Mouse (Mus musculus) MEL (cell line): ENCODE results near the gene Vps26b.

ENCODE experiments used
- CTCF ChIP-seq, 3 experiments: IDR thresholded peaks in 2 of 3; conservative IDR thresholded peaks in 1 of 3; 2 replicates each; pipeline ENCODE4 v1.5.1; 2011 to 2012; ENCODE audit warnings: low read length in 3 of 3, low read depth in 2 of 3, mild to moderate bottlenecking in 2 of 3, improper control_type of control experiment in 1 of 3, inconsistent platforms in 1 of 3, mixed read lengths in 1 of 3, moderate library complexity in 1 of 3; ENCODE audit not compliant: control insufficient read depth in 1 of 3, insufficient read depth in 1 of 3, poor library complexity in 1 of 3, severe bottlenecking in 1 of 3
- ELF1 ChIP-seq: IDR thresholded peaks from 2 replicates; pipeline ENCODE4 v1.6.1; 2014; ENCODE audit warnings: low read depth, mild to moderate bottlenecking, inconsistent platforms, low read length, improper control_type of control experiment, moderate library complexity
- HCFC1 ChIP-seq: IDR thresholded peaks from 2 replicates; pipeline ENCODE4 v1.6.1; 2012; ENCODE audit warnings: low read depth, mild to moderate bottlenecking, inconsistent platforms, low read length, improper control_type of control experiment, moderate library complexity
- KAT2A ChIP-seq: conservative IDR thresholded peaks from 2 replicates; pipeline ENCODE4 v1.6.1; 2012; ENCODE audit warnings: low read depth, low read length, improper control_type of control experiment, inconsistent platforms
- MAZ ChIP-seq: IDR thresholded peaks from 2 replicates; pipeline ENCODE4 v1.6.1; 2012; ENCODE audit warnings: low read depth, mild to moderate bottlenecking, inconsistent platforms, low read length, improper control_type of control experiment
- MEF2A ChIP-seq: IDR thresholded peaks from 2 replicates; pipeline ENCODE4 v1.6.1; 2014; ENCODE audit warnings: low read depth, mild to moderate bottlenecking, inconsistent platforms, low read length, improper control_type of control experiment; ENCODE audit not compliant: poor library complexity, insufficient replicate concordance, severe bottlenecking; ENCODE audit errors: extremely low read depth
- POLR2A ChIP-seq, 2 experiments: IDR thresholded peaks; 2 replicates each; pipeline ENCODE4 v1.6.1; 2011 to 2012; ENCODE audit warnings: low read length in 2 of 2, mild to moderate bottlenecking in 2 of 2, control low read depth in 1 of 2, improper control_type of control experiment in 1 of 2, low read depth in 1 of 2, moderate library complexity in 1 of 2; ENCODE audit not compliant: control insufficient read depth in 1 of 2, insufficient read depth in 1 of 2, poor library complexity in 1 of 2
- POLR2AphosphoS2 ChIP-seq: IDR thresholded peaks from 2 replicates; pipeline ENCODE4 v1.6.1; 2011; ENCODE audit warnings: low read length, improper control_type of control experiment
- RCOR1 ChIP-seq: IDR thresholded peaks from 2 replicates; pipeline ENCODE4 v1.6.1; 2012; ENCODE audit warnings: low read depth, mild to moderate bottlenecking, inconsistent platforms, low read length, improper control_type of control experiment
- TAL1 ChIP-seq: IDR thresholded peaks from 2 replicates; pipeline ENCODE4 v1.6.1; 2012; ENCODE audit warnings: mild to moderate bottlenecking, inconsistent platforms, low read length, moderate library complexity, mixed read lengths
- TBP ChIP-seq: IDR thresholded peaks from 2 replicates; pipeline ENCODE4 v1.8.0; 2011; ENCODE audit warnings: low read depth, low read length, improper control_type of control experiment
- UBTF ChIP-seq: IDR thresholded peaks from 2 replicates; pipeline ENCODE4 v1.6.1; 2012; ENCODE audit warnings: low read depth, mild to moderate bottlenecking, inconsistent platforms, low read length, improper control_type of control experiment, moderate library complexity, borderline replicate concordance; ENCODE audit not compliant: insufficient read depth

DNA sequence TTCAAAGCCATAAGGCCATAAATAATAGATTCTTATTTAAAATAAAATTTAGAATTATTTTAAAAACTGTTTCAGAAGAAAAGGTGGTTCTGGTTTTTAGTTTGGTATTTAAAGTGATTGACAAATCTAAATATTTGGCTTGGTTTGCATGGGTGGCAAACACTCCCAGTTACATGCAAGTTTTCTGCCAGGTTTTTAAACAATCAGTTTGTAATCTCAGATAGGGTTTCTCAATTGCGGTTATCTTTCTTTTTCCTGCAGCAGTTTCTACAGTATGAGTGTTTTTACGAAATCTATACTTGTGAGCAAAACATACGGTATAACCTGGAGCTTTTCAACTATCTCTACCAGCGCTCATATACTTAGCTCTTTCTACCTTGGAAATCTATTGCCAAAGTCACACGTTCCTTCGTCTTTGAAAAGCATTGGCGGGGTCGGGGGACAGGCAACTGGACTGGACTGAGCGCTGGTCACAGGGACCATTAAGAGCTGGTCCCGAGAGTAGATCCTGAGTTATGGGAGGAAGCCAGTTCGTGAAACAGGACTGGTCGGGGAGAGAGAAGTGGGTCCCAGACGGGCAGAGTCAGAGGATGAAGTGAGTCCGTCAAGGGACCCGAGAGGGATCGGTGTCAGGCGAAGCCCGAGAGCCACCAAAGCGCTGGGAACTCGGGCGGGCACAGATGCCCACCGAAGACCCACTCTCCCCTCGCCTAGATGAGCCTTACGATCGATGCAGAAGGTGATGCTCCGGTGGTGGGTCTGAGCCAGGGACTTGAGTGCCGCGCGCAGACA is 31.0 kb downstream of the Vps26b start:
- TF ChIP-seq POLR2A (IDR thresholded peaks at IDR 0.05; ENCODE audit: control insufficient read depth in 1 of 2, insufficient read depth in 1 of 2, low read depth in 1 of 2, low read length in 2 of 2, poor library complexity in 1 of 2) (peak in 1 of 2 experiments; percentile 20; a peak in 2 of 4 replicates), TBP (no peak), CTCF (IDR thresholded peaks at IDR 0.05 in 2 of 3, conservative IDR thresholded peaks at IDR 0.05 in 1 of 3; ENCODE audit: control insufficient read depth in 1 of 3, insufficient read depth in 1 of 3, low read depth in 2 of 3, low read length in 3 of 3, poor library complexity in 1 of 3, severe bottlenecking in 1 of 3) (no peak), TAL1 (no peak), ELF1 (no peak), HCFC1 (no peak), UBTF (no peak), KAT2A (no peak), MEF2A (no peak), RCOR1 (peak; percentile 86), MAZ (no peak), POLR2AphosphoS2 (no peak)
